Mouse (Mus musculus) lung, postnatal 0 days (tissue): ENCODE data around the gene Hoxb9.

Experiments used
- CTCF ChIP-seq: IDR thresholded peaks from 2 replicates; pipeline ENCODE4 v1.5.1; 2016; ENCODE audit warnings: antibody characterized with exemption, mild to moderate bottlenecking
- EP300 ChIP-seq: IDR thresholded peaks from 2 replicates; pipeline ENCODE4 v1.6.1; 2016; ENCODE audit warnings: antibody characterized with exemption, mild to moderate bottlenecking, control low read depth

DNA sequence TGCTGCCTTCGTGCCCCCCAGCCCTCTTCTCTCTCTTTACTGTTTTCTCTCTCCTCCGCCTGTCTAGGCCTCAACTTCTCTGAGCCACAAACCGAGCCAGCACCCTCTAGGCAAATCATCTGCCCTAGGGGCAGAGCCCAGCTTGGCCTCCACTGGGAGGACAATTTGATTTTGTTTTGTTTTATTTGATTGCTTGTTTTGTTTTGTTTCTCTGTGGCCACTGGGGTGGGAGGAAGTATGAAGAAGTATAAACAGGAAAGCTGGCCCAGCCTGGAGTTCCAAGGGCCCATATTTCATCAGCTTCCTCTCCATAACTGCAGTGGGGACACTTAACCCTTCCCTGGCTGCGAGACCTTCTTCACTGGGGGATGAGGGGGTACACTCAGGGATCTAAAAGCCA is 38.0 kb downstream of the Hoxb9 start:
- peak; percentile 21; the same call in 1 of the 2 replicates for TF ChIP-seq CTCF
- TF ChIP-seq EP300, result peak; percentile 73; the same call in 1 of the 2 replicates
